Mouse (Mus musculus): ENCODE data around the gene Carm1.

DNA sequence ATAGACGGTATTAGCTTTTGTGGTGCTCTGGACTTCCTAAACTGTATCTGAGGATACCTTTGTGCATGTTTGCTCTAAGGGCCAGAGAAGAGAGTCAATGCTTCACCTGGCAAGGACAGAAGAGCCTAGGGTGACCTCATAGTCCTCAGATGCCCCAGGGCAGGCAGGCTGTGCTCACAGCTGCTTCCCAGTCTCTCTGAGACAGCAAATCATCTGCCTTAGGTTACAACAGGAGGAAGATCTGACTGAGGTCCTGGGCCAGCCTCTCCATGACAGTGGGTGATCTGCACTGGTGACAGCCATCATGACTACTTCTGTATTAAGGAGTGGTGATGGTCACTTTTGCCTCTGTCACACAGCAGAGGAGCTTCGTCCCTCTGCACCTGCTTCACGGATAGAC, 12.5 kb downstream of the Carm1 start:
- TF ChIP-seq POLR2A (IDR thresholded peaks at IDR 0.05; ENCODE audit: insufficient read length, low read depth) (no peak), USF1 (IDR thresholded peaks at IDR 0.05; ENCODE audit: low read depth) (no peak), REST (IDR thresholded peaks at IDR 0.05; ENCODE audit: insufficient read depth, insufficient read length) (no peak), MYOD1 (IDR thresholded peaks at IDR 0.05; ENCODE audit: control insufficient read depth in 1 of 3, insufficient read length in 2 of 3, low read depth in 2 of 3) (no peak), E2F4 (IDR thresholded peaks at IDR 0.05; ENCODE audit: insufficient read depth) (no peak), TCF12 (IDR thresholded peaks at IDR 0.05; ENCODE audit: insufficient read depth, poor library complexity, severe bottlenecking) (no peak), MAX (IDR thresholded peaks at IDR 0.05; ENCODE audit: low read depth) (no peak), TCF3 (IDR thresholded peaks at IDR 0.05; ENCODE audit: insufficient read length, low read depth) (no peak), CEBPB (IDR thresholded peaks at IDR 0.05; ENCODE audit: insufficient read depth, poor library complexity, severe bottlenecking) (no peak), POLR2AphosphoS2 (IDR thresholded peaks at IDR 0.05; ENCODE audit: insufficient read length, low read depth) (no peak), MYOG (IDR thresholded peaks at IDR 0.05; ENCODE audit: control insufficient read depth in 1 of 3, insufficient read depth in 1 of 3, insufficient read length in 2 of 3, low read depth in 2 of 3) (no peak), SRF (IDR thresholded peaks at IDR 0.05; ENCODE audit: control insufficient read depth, insufficient read length, low read depth) (no peak)
